Mouse (Mus musculus) neural tube, embryonic 10.5 days (tissue): Measurements from ENCODE around the gene Rpl5.
"Not testable (repeated sequence)": the region's sequence is repeated elsewhere in the genome, so short reads cannot be mapped to it uniquely, and the experiment has no call there.

Experiments
- DNase-seq: peaks from one replicate; pipeline ENCODE4 v3.0.0-alpha.2; 2017; ENCODE audit warnings: low spot score; ENCODE audit errors: extremely low spot score

Gene Rpl5

GRCm38 (mm10) chr5:107900206-107901013 is at the start of gene Rpl5:
TSS of gene Rpl5 (plus strand) at chr5:107900502.
- DNase-seq, result peak; percentile 96

- no peak for DNase-seq
Observed at GRCm38 (mm10) chr5:107853807-107854206, 46.5 kb upstream of the Rpl5 start.

- DNase-seq, result no peak
Observed at GRCm38 (mm10) chr5:107854556-107854955, 45.7 kb upstream of the Rpl5 start.

- DNase-seq, result no peak
Observed at GRCm38 (mm10) chr5:107855546-107855945, 44.8 kb upstream of the Rpl5 start.

- DNase-seq, result no peak
Observed at GRCm38 (mm10) chr5:107858963-107859362, 41.3 kb upstream of the Rpl5 start.

GRCm38 (mm10) chr5:107863971-107864370 is 36.3 kb upstream of the Rpl5 start:
- no peak for DNase-seq

GRCm38 (mm10) chr5:107866127-107867126 is 33.9 kb upstream of the Rpl5 start:
- DNase-seq, result no peak

GRCm38 (mm10) chr5:107867970-107868904 is 32.1 kb upstream of the Rpl5 start:
- peak; percentile 79 for DNase-seq

GRCm38 (mm10) chr5:107868905-107869424 is 31.3 kb upstream of the Rpl5 start:
- peak; percentile 95 for DNase-seq

GRCm38 (mm10) chr5:107869701-107870100 is 30.6 kb upstream of the Rpl5 start:
- no peak for DNase-seq

GRCm38 (mm10) chr5:107873330-107873729 is 27.0 kb upstream of the Rpl5 start:
- no peak for DNase-seq

- DNase-seq, result no peak
Observed at GRCm38 (mm10) chr5:107873886-107874302, 26.4 kb upstream of the Rpl5 start.

- no peak for DNase-seq
Observed at GRCm38 (mm10) chr5:107874561-107875260, 25.6 kb upstream of the Rpl5 start, which contains the start of gene Evi5. TSS of gene Evi5 (minus strand) at chr5:107875107.

GRCm38 (mm10) chr5:107875261-107875611 is 25.1 kb upstream of the Rpl5 start:
- no peak for DNase-seq

GRCm38 (mm10) chr5:107877053-107877452 is 23.2 kb upstream of the Rpl5 start:
- DNase-seq, result no peak

GRCm38 (mm10) chr5:107880710-107881109 is 19.6 kb upstream of the Rpl5 start:
- no peak for DNase-seq

GRCm38 (mm10) chr5:107889994-107890888 is 10.1 kb upstream of the Rpl5 start:
- DNase-seq, result no peak

GRCm38 (mm10) chr5:107891515-107891914 is 8.8 kb upstream of the Rpl5 start:
- DNase-seq, result not testable (repeated sequence)

GRCm38 (mm10) chr5:107894676-107895075 is 5.6 kb upstream of the Rpl5 start:
- DNase-seq, result no peak
